Mouse (Mus musculus) gastrocnemius, postnatal 10 days (tissue): Measurements from ENCODE around the gene Sgf29. TPM values are rescaled to one million over a fixed set of nuclear protein-coding genes. Genes with fewer than 3 reads are reported as not detected.

ENCODE experiments used
- DNase-seq: peaks from one replicate; pipeline ENCODE4 v3.0.0; 2021; ENCODE audit warnings: mixed read lengths
- long read RNA-seq, 2 experiments: library from polyadenylated mRNA; stranded (forward); transcript quantifications; one replicate each; pipeline ENCODE4 v2.0.0; 2021
- total RNA-seq, 2 experiments: library from RNA; stranded (reverse); gene quantifications; 2 replicates each; pipeline ENCODE4 v1.2.3; 2021

Gene Sgf29
- 10 to 100 TPM; 21.9 to 22.9 TPM for total RNA-seq
- long read RNA-seq, experiment 1, transcript Sgf29-201 (10 exons, 1,312 nt): major isoform, 6 of 12 reads
- long read RNA-seq, experiment 1, partial matches to known transcripts: 3 of 12 reads
- long read RNA-seq, experiment 1, other reads (novel, unspliced or antisense): 3 of 12 reads
- long read RNA-seq, experiment 2, transcript Sgf29-201 (10 exons, 1,312 nt): major isoform, 7 of 10 reads
- long read RNA-seq, experiment 2, partial matches to known transcripts: 2 of 10 reads
- long read RNA-seq, experiment 2, other reads (novel, unspliced or antisense): 1 of 10 reads

DNA sequence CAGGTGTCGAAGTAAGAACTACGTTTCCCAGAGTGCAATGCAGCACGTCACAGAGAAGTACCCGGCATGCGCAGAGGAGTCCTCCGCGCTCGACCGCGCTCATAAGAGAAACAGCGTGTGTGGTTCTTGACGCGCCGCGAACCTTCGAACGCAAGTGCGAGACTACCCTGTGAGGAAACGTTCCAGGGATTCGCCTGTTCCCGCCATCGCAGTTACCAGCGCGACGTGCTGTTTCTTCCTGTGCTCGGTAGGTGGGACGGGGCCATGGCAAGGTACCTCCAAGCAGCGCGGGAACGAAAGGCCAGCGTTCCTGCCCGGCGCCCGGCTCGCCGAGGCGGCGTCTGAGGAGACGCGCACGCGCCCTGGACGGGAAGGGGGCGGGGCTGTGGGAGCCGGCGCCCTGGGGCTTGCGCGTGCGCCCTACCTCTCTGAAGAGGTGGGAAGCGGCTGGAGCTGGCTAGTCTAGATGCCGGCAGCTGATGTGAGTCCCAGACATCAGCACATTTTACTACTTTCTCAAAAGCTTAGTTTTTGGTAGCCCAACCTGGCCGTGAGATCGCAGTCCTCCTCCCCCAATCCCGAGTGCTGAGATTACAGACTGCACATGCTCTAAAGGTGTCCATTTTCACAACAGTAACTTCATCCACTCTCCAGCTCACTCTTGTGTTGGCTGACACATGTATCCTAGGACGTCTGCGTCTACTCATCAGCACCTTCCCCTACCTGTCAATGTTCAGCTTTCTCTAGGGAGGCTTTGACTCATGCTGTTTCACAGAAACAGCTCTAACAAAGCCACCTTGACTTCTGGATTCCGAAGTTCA, at the start of gene Sgf29:
Sgf29 (plus strand) TSS at position 79 of the 821 bp plus-strand sequence.
- DNase-seq: peak; percentile 96

DNA sequence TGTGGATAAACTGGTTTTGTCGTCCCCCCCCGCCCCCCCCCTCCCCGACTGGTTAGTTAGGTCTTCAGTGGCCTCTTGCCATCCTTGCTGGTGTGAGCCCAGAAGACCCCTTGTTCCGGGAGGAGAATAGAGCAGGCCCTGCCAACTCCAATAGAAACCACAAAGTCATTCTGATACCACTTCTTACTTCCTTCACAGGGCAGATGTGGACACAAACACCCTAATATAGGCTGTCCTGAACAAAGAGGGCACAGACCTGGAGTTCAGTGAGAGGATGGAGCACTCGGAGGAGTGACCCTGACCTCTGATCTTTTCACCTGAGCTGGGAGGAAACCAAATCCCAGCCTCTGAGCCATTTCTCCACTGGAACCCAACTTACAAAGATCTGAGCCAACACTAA, 47.2 kb upstream of the Sgf29 start:
- DNase-seq: no peak

DNA sequence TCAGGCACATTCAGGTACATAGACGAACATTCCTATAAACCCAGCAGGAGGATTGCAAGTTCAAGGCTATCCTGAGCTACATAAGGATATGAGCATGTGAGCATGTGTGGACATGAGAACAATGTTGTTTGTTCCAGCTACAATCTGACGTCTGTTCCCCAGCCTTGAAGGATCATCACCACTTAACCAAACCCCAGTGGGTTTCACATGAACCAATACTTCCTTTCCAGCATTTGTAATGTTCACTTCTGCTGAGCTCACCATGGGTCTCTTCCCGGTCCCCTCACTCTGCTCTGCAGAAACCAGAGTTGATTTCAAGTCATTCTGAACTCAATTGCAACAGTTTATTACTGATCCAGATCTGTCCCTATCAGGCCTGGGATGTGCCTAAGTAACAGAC, 46.5 kb upstream of the Sgf29 start:
- DNase-seq: no peak

- DNase-seq: no peak
Measured at GRCm38 (mm10) chr7:126606611-126607010, 42.5 kb upstream of the Sgf29 start.

GRCm38 (mm10) chr7:126607064-126607463, 42.0 kb upstream of the Sgf29 start:
- DNase-seq: peak; percentile 64

GRCm38 (mm10) chr7:126607796-126608195, 41.3 kb upstream of the Sgf29 start:
- DNase-seq: no peak

GRCm38 (mm10) chr7:126612736-126613135, 36.4 kb upstream of the Sgf29 start:
- no peak for DNase-seq

GRCm38 (mm10) chr7:126616707-126617106, 32.4 kb upstream of the Sgf29 start:
- DNase-seq: no peak

DNA sequence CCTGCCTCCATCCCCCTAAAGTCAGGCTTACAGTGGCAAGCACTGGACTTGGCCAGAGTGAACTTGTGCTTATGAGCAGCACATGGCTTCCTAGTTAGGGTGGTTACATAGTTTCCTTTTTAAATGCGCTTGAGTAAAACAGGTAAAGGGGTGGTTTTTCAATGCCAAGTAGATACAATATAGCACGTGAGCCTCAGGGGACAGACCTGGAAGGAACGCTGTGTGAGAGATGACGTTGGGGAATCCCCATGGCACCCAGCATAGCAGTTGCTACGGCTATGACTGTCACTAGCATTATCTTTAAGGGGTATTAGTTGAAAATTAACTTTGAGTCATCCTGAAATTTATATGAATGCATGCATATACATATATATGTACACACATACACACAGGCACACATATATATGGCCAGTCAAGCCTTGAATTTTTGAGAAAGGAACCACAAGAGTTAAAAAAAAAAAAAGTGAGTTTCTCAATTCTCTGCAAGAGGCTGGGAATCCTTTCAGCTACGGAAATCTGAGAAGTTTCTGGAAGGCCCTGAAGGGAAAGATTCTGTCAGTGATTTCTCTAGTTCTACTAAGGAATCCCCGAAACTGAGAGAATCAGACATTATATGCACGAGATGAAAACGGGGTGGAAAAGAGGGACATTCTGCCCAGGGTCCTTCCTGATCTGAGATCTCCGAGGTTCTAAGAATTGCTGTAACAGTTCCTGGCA, 29.4 kb upstream of the Sgf29 start:
- no peak for DNase-seq

- no peak for DNase-seq
Measured at GRCm38 (mm10) chr7:126621452-126622359, 27.4 kb upstream of the Sgf29 start.

- DNase-seq: no peak
Measured at GRCm38 (mm10) chr7:126623381-126623780, 25.7 kb upstream of the Sgf29 start.

DNA sequence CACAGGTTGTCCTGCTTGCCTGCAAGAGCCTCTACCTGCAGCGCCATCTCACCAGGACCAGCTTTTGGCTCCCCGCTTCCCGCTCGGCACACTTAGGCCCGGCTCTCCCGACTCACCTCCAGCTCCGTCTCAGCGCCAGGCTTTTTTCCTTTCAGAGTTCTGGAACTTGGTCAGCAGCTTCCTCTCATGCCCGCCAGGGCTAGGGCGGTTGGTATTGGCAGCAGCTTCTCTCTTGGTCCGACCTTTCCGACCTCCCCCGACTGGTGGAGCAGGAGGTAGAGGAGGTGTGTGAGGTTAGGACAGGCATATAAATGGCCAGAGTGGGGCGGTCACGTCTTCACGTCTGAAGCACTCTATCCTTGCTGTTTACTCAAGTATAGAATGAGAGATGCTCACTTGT, 24.3 kb upstream of the Sgf29 start:
- no peak for DNase-seq

DNA sequence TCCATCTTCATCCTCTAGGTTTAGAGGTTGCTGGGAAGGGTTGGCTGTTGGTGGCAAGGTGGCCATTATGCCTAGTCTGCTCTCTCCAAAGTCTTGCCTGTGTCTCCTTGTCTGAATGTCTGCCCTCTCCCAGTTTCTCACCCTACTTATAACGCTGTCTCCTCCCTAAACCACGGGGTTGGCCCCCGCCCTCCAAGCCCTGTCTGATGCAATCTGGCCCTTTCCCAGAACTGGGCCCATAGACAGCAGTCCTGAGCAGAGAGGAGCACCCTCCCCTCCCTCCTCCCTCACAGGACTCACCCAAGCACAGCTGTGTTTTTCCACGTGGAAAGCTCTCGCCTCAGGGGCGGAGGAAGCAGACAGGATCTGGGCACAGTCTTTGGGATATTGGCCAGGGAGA, 23.7 kb upstream of the Sgf29 start:
- peak; percentile 71 for DNase-seq

DNA sequence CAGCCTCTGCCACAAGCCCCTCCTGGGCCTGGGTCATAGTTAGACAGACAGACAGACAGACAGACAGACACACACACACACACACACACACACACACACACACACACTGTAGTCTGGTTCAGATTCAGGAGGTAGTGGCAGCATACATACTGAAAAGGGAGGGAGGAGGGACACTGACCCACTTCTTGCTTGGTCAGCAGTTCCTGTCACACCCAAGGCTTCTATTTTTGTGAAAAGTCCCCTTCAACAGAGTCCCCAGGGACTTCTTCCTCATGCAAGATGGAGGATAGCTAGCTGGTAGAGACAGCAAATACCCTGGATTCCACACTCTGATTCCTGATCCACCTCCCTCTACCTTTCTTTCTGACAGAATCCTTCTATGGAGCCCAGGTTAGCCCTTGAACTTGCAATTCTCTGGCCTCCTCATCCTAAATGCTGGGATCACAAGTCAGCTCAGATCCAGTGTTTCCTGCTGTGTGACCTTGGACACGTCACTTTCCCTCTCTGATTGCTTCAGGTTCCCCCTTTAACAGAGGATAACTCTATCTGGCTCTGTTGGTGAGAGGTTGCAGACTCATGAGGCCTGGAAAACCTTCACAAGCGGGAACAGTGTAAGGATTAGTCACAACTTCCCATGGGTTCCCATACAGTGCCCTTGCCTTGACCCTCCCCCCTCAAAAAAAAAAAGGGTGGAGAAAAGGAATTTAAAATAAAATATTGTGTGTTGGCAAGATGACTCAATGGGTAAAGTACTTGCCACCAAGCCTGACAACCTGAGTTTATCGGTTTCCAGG, 23.1 kb upstream of the Sgf29 start:
- DNase-seq: no peak

DNA sequence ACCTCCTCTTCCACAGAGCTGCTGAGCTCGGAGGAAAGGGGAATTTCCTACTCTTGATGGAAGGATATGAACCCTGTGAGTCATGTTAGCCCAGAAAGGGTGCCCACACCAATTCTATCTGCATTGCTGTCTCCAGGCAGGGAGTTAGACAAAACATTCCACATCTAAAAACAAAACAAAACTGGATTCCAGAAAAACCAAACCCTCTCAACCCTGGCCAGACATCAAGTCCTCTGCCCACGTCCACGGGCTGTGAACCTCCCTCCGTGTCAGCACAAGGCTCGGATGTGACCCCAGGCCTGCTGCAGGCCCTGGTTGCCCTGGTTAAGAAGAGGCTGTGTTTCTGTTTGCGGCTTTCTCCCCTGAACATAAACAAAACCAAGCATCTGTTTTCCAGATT, 21.0 kb upstream of the Sgf29 start:
- no peak for DNase-seq

DNA sequence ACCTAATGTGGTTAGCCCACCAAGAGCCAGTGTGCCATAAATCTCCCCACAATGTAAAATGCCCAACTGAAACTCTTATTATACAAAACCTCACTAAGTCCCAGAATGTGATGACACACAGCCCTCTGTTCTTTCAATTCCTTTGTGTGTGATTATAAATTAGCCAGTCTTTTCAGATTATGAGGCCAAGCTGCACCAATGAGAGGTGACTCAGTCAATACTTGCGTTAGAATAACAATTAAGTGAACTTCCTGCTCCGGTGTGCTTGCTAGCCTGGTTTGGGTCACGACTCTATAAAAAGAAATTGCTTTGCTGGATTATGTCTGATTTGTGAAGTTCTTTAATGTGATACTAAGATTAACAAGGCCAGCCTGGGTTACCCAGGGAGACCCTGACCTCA, 19.2 kb upstream of the Sgf29 start:
- no peak for DNase-seq

DNA sequence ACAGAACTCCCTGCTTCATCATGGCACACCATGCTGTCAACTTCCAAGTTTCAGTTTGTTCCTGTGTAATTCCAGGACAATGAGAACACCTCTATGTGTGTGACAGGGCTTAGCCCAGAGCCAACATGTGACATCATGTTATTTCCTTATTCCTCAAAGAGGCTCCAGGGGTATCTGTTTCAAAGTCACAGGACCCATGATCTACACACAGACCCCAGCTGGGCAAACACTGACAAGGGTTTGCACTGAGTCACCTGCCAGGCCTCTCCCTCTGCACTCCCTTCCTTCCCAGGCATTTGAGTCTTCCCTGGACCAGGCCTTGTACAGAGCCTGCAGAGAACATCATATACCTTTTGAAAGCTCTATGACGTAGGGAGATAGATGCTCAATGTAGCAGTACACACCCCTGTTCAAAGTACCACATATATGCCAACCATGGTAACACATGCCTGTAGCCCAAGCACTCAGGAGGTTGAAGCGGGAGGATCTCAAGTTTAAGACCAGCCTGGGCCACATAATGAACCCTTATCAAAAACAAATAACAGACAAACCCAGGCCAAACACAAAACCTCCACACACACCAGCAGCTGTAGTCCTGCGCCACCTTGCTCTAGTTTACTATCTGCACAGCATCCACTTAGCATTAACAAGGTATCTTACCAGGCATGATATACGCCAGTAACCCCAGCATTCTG, 18.1 kb upstream of the Sgf29 start, which contains the start of gene Nupr1:
Nupr1 (minus strand) TSS at position 38 of the 695 bp plus-strand sequence.
- DNase-seq: no peak

DNA sequence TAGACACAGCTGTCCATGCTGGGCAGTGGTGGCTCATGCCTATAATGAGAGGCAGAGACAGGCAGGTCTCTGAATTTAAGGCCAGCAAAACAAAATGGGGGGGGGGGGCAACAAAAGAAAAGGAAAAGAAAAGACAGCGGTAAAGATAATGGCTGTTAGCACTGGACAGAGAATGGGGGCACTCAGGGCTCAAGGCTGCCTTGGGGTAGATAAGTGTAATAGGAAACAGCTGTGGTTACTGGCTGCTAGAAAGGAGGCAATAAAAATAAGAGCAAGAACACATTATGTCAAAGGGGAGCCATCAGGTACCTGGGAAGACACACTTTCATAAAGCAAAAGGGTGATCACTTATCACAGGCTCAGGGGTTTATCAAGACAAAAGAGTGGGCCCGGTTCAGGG, 16.6 kb upstream of the Sgf29 start:
- DNase-seq: no peak

DNA sequence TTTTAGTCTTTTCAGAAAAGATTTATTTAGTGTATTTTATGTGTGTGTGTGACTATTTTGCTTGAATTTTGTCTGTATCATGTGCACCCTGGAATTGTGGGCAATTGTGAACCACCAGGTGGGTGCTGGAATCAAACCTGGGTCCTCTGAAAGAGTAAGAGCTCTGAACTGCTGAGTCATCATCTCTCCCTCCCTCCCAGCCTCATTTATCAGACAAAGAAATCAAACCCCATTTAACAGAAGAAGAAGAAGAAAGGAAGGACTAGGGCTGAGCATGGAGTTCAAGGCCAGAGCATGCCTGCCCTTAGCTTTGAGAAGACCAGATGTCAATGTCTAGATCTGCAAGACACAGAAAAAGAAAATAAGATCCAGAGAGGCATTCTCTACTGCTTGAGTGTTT, 13.7 kb upstream of the Sgf29 start:
- no peak for DNase-seq
